Mouse (Mus musculus): ENCODE measurements at regions not wholly inside any gene's neighbourhood (a gene's known extent, or its start where the extent isn't known, plus 50 kb on each side); places are given as distances from the start of the nearest gene placed in this dataset.

GRCm38 (mm10) chr2:144133806-144134574 is 101.1 kb downstream of the Banf2 start:
- no peak for DNase-seq (ENCODE audit: low read depth, low spot score)
- Histone ChIP-seq H3K27ac (ENCODE audit: insufficient read depth, low read depth, low read length, poor library complexity, severe bottlenecking) (no peak overlapping the region), H3K9ac (ENCODE audit: insufficient read depth, low read depth, low read length, poor library complexity, severe bottlenecking) (no peak overlapping the region), H3K4me1 (ENCODE audit: control insufficient read depth in 2 of 2, insufficient read depth in 2 of 2, low read length in 2 of 2, poor library complexity in 1 of 2) (peaks cover 0 to 5% of the 10 kb centered on the region in 2 experiments; a peak in 1 of 4 replicates), H3K36me3 (ENCODE audit: control insufficient read depth, insufficient read depth, low read length, poor library complexity, severe bottlenecking) (no peaks in the 10 kb centered on the region), H3K4me3 (ENCODE audit: insufficient read depth in 1 of 2, low read depth in 1 of 2, low read length in 2 of 2, poor library complexity in 1 of 2, severe bottlenecking in 1 of 2) (no peak overlapping the region), H3K9me3 (ENCODE audit: control insufficient read depth, insufficient read depth, low read depth, low read length) (no peaks in the 10 kb centered on the region)
- in situ Hi-C loops (cut with MboI; ENCODE audit: low sequenced_read_pairs in 2 of 2, unreplicated experiment in 2 of 2) = no loop called here
- TF ChIP-seq MAFK (IDR thresholded peaks at IDR 0.05; ENCODE audit: insufficient read depth, low read depth, low read length) (no peak), ZNF384 (IDR thresholded peaks at IDR 0.05; ENCODE audit: low read depth, low read length) (no peak), HCFC1 (IDR thresholded peaks at IDR 0.05; ENCODE audit: borderline replicate concordance, insufficient read depth, low read length) (no peak), CHD2 (IDR thresholded peaks at IDR 0.05; ENCODE audit: low read depth, low read length) (no peak), ZC3H11A (IDR thresholded peaks at IDR 0.05; ENCODE audit: borderline replicate concordance, low read depth, low read length) (no peak)

GRCm38 (mm10) chr2:144134575-144134958 is 101.7 kb downstream of the Banf2 start:
- Histone ChIP-seq H3K4me3 (ENCODE audit: insufficient read depth in 1 of 2, low read depth in 1 of 2, low read length in 2 of 2, poor library complexity in 1 of 2, severe bottlenecking in 1 of 2) (no peak overlapping the region), H3K27ac (ENCODE audit: insufficient read depth, low read depth, low read length, poor library complexity, severe bottlenecking) (no peak overlapping the region), H3K4me1 (ENCODE audit: control insufficient read depth in 2 of 2, insufficient read depth in 2 of 2, low read length in 2 of 2, poor library complexity in 1 of 2) (peaks cover 0 to 8% of the 10 kb centered on the region in 2 experiments; a peak in 2 of 4 replicates), H3K9me3 (ENCODE audit: control insufficient read depth, insufficient read depth, low read depth, low read length) (no peaks in the 10 kb centered on the region), H3K36me3 (ENCODE audit: control insufficient read depth, insufficient read depth, low read length, poor library complexity, severe bottlenecking) (no peaks in the 10 kb centered on the region), H3K9ac (ENCODE audit: insufficient read depth, low read depth, low read length, poor library complexity, severe bottlenecking) (no peak overlapping the region)
- in situ Hi-C loops (cut with MboI; ENCODE audit: low sequenced_read_pairs in 2 of 2, unreplicated experiment in 2 of 2) = no loop called here
- DNase-seq (ENCODE audit: low read depth, low spot score) = no peak
- TF ChIP-seq ZC3H11A (IDR thresholded peaks at IDR 0.05; ENCODE audit: borderline replicate concordance, low read depth, low read length) = no peak
- TF ChIP-seq MAFK (IDR thresholded peaks at IDR 0.05; ENCODE audit: insufficient read depth, low read depth, low read length) = no peak

- H3K36me3 ChIP-seq (ENCODE audit: control insufficient read depth, insufficient read depth, low read length, poor library complexity, severe bottlenecking) = no peaks in the 10 kb centered on the region
- no peak overlapping the region for H3K4me3 ChIP-seq (ENCODE audit: insufficient read depth in 1 of 2, low read depth in 1 of 2, low read length in 2 of 2, poor library complexity in 1 of 2, severe bottlenecking in 1 of 2)
- H3K9ac ChIP-seq (ENCODE audit: insufficient read depth, low read depth, low read length, poor library complexity, severe bottlenecking) = no peak overlapping the region
- TF ChIP-seq ZC3H11A (IDR thresholded peaks at IDR 0.05; ENCODE audit: borderline replicate concordance, low read depth, low read length) (no peak), ZNF384 (IDR thresholded peaks at IDR 0.05; ENCODE audit: low read depth, low read length) (no peak), CHD2 (IDR thresholded peaks at IDR 0.05; ENCODE audit: low read depth, low read length) (no peak), MAFK (IDR thresholded peaks at IDR 0.05; ENCODE audit: insufficient read depth, low read depth, low read length) (no peak), HCFC1 (IDR thresholded peaks at IDR 0.05; ENCODE audit: borderline replicate concordance, insufficient read depth, low read length) (no peak)
- no peak for DNase-seq (ENCODE audit: low read depth, low spot score)
- H3K4me1 ChIP-seq (ENCODE audit: control insufficient read depth in 2 of 2, insufficient read depth in 2 of 2, low read length in 2 of 2, poor library complexity in 1 of 2) = peaks cover 0 to 9% of the 10 kb centered on the region in 2 experiments; a peak in 2 of 4 replicates
- in situ Hi-C loops (cut with MboI; ENCODE audit: low sequenced_read_pairs in 2 of 2, unreplicated experiment in 2 of 2) = no loop called here
- H3K9me3 ChIP-seq (ENCODE audit: control insufficient read depth, insufficient read depth, low read depth, low read length) = no peaks in the 10 kb centered on the region
- no peak overlapping the region for H3K27ac ChIP-seq (ENCODE audit: insufficient read depth, low read depth, low read length, poor library complexity, severe bottlenecking)
Observed at GRCm38 (mm10) chr2:144135586-144135985, 102.7 kb downstream of the Banf2 start.

GRCm38 (mm10) chr2:144143620-144144384 is 110.9 kb downstream of the Banf2 start:
- no peak overlapping the region for H3K9ac ChIP-seq (ENCODE audit: insufficient read depth, low read depth, low read length, poor library complexity, severe bottlenecking)
- no peaks in the 10 kb centered on the region for H3K36me3 ChIP-seq (ENCODE audit: control insufficient read depth, insufficient read depth, low read length, poor library complexity, severe bottlenecking)
- H3K27ac ChIP-seq (ENCODE audit: insufficient read depth, low read depth, low read length, poor library complexity, severe bottlenecking) = no peak overlapping the region
- DNase-seq (ENCODE audit: low read depth, low spot score) = no peak
- TF ChIP-seq MAFK (IDR thresholded peaks at IDR 0.05; ENCODE audit: insufficient read depth, low read depth, low read length) (no peak), HCFC1 (IDR thresholded peaks at IDR 0.05; ENCODE audit: borderline replicate concordance, insufficient read depth, low read length) (no peak), ZC3H11A (IDR thresholded peaks at IDR 0.05; ENCODE audit: borderline replicate concordance, low read depth, low read length) (no peak), CHD2 (IDR thresholded peaks at IDR 0.05; ENCODE audit: low read depth, low read length) (no peak), ZNF384 (IDR thresholded peaks at IDR 0.05; ENCODE audit: low read depth, low read length) (no peak)
- in situ Hi-C loops (cut with MboI; ENCODE audit: low sequenced_read_pairs in 2 of 2, unreplicated experiment in 2 of 2) = no loop called here
- no peak overlapping the region for H3K4me3 ChIP-seq (ENCODE audit: insufficient read depth in 1 of 2, low read depth in 1 of 2, low read length in 2 of 2, poor library complexity in 1 of 2, severe bottlenecking in 1 of 2)
- no peaks in the 10 kb centered on the region for H3K9me3 ChIP-seq (ENCODE audit: control insufficient read depth, insufficient read depth, low read depth, low read length)
- peaks cover 0 to 4% of the 10 kb centered on the region in 2 experiments; a peak in 2 of 4 replicates for H3K4me1 ChIP-seq (ENCODE audit: control insufficient read depth in 2 of 2, insufficient read depth in 2 of 2, low read length in 2 of 2, poor library complexity in 1 of 2)

Data from ES-E14 (cell line).